7 mouse cellular contexts compared by ENCODE assay signal in genomic region chr17:71552901-71553300, GRCm38 (mm10). TPM values are rescaled to one million over a fixed set of nuclear protein-coding genes. Genes with fewer than 3 reads are reported as not detected.
DNase-seq lines count a peak whose midpoint lies in the region; ATAC-seq lines count a peak whose summit lies in the region.

No protein-coding gene starts in this region.

- WGBS in forebrain, embryonic 13.5 days: 14% methylated on average over 11 of the region's 11 CpGs

- DNase-seq in A20 (ENCODE audit: low read depth, low spot score): peak; percentile 71
- DNase-seq in B cell, adult 2 months: peak; percentile 13 to 17
- peak; percentile 10 for DNase-seq in kidney, postnatal 14 days
- DNase-seq in naive thymus-derived CD4-positive, alpha-beta T cell, adult 2 months (ENCODE audit: low read depth): peak; percentile 29
- DNase-seq in layer of hippocampus, adult 11-12 months (ENCODE audit: low spot score): no peak
- no peak for DNase-seq in thymus, postnatal 10 days (ENCODE audit: low spot score in 2 of 2)

- H3K4me3 ChIP-seq in forebrain, embryonic 13.5 days: peak overlapping the region; percentile 76

- peak overlapping the region; percentile 96 for H3K4me2 ChIP-seq in forebrain, embryonic 13.5 days

- H3K27me3 ChIP-seq in forebrain, embryonic 13.5 days: peaks cover 30% of the 10 kb centered on the region

- no peaks in the 10 kb centered on the region for H3K36me3 ChIP-seq in forebrain, embryonic 13.5 days (ENCODE audit: poor library complexity, severe bottlenecking)

- H3K9ac ChIP-seq in forebrain, embryonic 13.5 days: no peak overlapping the region

- no peak overlapping the region for H3K27ac ChIP-seq in forebrain, embryonic 13.5 days

- peaks cover 12% of the 10 kb centered on the region for H3K4me1 ChIP-seq in forebrain, embryonic 13.5 days

- no peaks in the 10 kb centered on the region for H3K9me3 ChIP-seq in forebrain, embryonic 13.5 days (replicated peaks)

- ATAC-seq in forebrain, embryonic 13.5 days: no peak

RNA-seq across cellular contexts. Expression of gene Spdya, which starts 1.0 kb away (rescaled TPM):
- polyA plus RNA-seq in forebrain, embryonic 13.5 days (2015; fragmentation: Nextera tagmentation; extraction: Ambion mirVana): 1.4 and 2.0 TPM in 2 replicates

RNA-seq across cellular contexts. Expression of gene Ndc80, which starts 26.2 kb away (rescaled TPM):
- 44.7 and 45.9 TPM in 2 replicates for polyA plus RNA-seq in forebrain, embryonic 13.5 days (2015; fragmentation: Nextera tagmentation; extraction: Ambion mirVana)

Comparison
In these comparisons a context has a peak if more than half of its experiments do, and no peak if none do; other contexts are left out.
1. DNase-seq: peak in A20 (single experiment), B cell, adult 2 months (2 of 2), kidney, postnatal 14 days (single experiment) and naive thymus-derived CD4-positive, alpha-beta T cell, adult 2 months (single experiment); none in layer of hippocampus, adult 11-12 months (single experiment) and thymus, postnatal 10 days (0 of 2).